Mouse (Mus musculus): Measurements from ENCODE around the gene 4930438A08Rik.
A peak's percentile ranks its signal among the peaks of the same experiment; 100 is the strongest.

4930438A08Rik gene

DNA sequence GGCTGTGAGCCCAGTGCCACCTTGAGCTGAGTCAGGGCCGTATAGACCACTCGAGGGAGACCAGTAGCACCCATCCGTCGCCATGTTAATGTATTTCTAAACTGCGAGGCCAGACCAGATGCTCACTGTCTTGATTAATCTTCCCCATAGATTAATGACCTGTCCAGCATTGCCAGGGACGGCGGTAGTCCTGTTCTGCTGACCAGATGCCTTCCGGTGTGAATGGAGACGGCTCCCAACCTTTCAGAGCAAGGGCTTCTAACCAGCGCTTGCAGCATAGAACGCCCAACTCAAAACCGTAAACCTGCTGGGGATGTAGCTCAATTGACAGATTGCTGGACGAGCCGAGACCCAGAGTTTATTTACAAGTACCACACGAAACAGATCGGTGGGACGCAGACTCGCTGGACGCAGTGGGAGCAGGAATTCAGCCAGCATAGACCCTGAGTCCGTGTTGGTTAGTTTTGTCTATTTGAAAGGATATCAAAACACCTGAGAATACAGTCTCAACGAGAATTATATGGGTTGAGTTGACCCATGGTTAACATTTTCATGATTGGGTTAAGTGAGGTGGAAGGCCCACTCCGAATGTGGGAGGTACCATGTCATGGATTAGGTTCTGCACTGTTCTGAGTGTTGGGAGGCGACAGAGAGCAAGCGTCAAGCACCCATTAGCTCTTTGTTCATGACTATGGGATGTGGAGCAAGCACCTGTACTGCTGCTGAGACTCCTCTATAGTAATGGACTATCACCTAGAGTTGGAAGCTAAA lies 49.2 kb downstream of the 4930438A08Rik start:
- DNase-seq (ENCODE audit: low spot score) = no peak

- DNase-seq (ENCODE audit: low spot score) = no peak
Measured at GRCm38 (mm10) chr11:58324614-58325229, 50.1 kb downstream of the 4930438A08Rik start.

DNA sequence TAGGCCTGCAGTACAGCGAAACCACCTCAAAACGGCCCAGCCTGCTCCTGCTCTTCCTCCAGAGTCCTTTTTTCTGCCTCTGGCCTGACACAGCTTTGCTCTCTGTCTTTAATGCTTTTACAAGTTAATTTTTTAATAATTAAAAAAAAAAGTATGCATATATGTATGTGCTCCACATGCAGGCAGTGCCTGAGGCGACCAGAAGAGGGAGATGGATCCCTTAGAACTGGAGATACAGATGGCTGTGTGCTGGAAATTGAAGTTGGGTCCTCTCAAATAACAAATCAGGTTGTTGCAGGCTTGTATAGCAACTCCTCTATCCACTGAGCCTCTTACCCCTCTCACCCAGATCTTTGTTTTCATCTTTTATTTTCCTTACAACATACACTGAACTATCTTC lies 52.2 kb downstream of the 4930438A08Rik start:
- no peak for DNase-seq (ENCODE audit: low spot score)

GRCm38 (mm10) chr11:58329906-58330275 lies 55.3 kb downstream of the 4930438A08Rik start:
- no peak for DNase-seq (ENCODE audit: low spot score)

DNA sequence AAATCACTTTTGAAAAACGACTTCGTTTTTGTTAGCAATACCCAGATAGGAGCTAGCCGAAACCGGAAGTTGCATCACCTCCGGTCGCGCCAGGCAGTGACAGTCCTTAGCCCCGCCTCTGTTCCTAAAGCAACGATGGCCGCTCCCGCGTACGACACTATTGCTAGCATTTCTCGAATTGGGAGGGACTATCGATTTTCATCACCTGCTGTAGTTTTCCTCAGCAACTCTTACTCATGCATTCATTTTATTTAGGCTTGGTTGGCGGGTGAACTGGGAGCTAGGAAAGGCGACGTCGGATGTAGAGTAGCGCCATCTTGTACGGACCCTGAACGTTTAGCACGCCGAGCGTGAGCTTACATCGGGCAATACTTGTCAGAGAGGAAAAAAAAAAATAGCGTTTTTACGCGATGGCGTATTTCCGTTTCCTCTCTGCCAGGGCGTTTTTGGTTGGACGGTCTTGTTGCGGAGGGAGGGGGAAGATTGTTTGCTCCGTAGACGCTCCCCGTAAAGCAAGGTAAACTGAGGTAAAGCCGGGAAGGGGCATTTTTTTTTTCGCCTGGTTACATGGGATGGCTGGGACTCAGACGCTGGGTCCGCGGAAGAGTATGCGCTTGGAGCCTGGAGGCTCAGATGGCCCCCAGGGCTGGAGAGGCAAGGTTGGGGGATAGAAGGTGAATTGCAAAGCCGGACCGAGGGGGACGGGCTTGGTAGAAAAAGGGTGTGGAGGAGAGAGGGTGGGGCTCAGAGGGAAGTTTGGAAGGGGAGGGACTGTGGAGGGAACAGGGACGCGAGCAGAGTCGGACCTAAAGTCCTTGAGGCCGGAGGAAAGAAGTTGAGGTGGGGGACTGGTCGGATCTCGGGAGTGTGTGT lies 55.9 kb downstream of the 4930438A08Rik start, which contains the start of the genes Zfp672 and Sh3bp5l:
Gene Zfp672 (minus strand): TSS at position 64 of the 873 bp plus-strand sequence.
Gene Sh3bp5l (plus strand): TSS at position 449 of the 873 bp plus-strand sequence.
- DNase-seq (ENCODE audit: low spot score) = peak; percentile 79

DNA sequence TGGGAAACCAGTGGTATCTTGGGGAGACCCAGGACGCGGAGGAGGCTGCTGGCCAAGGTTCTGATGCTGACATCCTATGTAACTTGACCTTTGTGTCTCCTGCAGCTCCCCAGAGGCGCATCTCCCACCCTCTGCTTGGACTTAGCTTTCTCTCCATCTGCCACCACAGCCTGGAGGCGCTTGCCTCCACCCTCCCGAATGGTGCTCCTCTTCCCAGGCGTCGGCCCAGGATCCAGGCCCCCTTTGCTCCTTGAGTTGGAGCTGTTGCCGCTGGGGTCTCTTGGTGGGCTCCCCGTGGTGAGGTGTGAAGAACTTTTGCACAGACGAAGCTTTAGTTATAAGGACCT lies 56.5 kb downstream of the 4930438A08Rik start:
- DNase-seq (ENCODE audit: low spot score) = no peak

GRCm38 (mm10) chr11:58331546-58331945 lies 56.9 kb downstream of the 4930438A08Rik start:
- DNase-seq (ENCODE audit: low spot score) = no peak

- no peak for DNase-seq (ENCODE audit: low spot score)
Measured at GRCm38 (mm10) chr11:58334746-58335145, 60.1 kb downstream of the 4930438A08Rik start.
